Mouse (Mus musculus) adrenal gland, postnatal 10 days (tissue): ENCODE data around the gene Pde4d. TPM values are rescaled to one million over a fixed set of nuclear protein-coding genes. Genes with fewer than 3 reads are reported as not detected.
"Not testable (repeated sequence)": the region's sequence is repeated elsewhere in the genome, so short reads cannot be mapped to it uniquely, and the experiment has no call there.

Source experiments
- DNase-seq: peaks from one replicate; pipeline ENCODE4 v3.0.0; 2021; ENCODE audit warnings: mixed read lengths
- total RNA-seq, 2 experiments: library from RNA; stranded (reverse); gene quantifications; 2 replicates each; pipeline ENCODE4 v1.2.3; 2021

The Pde4d gene
- total RNA-seq, 2 experiments from 2014 or later: 70.3 to 101 TPM

DNA sequence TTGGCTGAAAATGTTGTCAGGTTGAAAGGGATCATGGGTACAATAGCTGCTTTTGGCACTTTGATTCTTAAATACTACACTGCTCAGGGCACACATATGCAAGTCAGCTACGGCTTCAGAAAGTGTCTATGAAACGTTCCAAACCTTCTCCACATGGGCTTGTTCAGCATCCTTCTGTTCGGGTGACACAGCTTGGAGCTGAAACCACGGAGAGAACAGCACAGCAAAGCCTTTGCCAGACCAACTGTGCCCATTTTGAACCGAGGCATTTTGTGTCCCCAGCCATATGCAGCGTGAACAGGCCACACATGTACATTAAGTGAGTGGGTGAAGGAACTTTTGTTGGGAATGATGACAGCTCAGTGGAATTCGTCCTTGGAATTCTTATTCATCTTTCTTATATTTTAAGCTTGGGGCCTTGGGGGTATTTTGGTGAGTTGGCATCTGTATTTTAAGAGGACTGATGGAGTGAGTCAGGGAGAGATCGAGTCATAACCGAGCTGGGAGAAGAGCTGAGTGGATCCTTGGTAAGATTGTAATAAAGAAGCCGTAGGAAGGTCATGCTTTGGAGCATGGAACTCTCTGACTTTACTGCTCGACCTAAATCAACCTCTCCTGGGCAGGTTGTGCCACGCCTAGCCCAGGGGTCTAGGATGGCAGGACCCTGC, 243.3 kb downstream of the Pde4d start:
- no peak for DNase-seq

DNA sequence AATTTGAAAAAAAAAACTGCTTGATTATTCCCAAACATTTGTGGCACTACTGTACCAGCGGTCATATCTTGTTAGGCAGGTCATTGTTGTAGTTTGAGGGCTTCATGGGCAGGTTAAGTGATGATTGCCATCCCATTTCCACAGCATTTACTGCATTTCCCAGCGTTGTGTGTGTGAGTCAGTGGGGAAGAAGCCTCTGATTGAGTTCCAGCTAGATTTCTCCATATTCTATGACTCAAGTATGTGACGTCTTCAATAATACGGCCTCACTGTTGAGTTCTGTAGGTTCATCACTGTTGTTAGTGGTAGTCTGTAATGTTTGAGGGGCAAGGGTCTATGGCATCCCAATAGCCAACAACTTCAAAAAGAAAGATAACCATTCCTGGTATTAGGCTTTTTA, 255.7 kb downstream of the Pde4d start:
- DNase-seq: no peak

DNA sequence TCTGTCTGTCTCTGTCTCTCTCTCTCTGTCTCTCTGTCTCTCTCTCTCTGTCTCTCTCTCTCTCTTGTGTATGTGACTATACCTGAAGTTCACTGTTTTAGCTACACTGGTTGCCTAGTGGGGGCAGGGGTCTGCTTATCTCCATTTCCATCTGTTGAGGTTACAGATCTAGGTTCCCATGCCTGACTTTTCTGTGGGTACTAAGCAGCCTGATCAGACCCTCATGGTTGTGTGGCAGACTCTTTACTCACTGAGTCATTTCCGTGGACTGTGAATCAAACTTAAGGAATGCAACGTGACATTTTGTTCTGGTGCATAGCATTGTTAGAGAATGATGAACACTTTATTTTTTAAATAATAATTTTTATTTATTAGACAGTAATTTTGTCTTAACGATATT, 264.3 kb downstream of the Pde4d start:
- no peak for DNase-seq

DNA sequence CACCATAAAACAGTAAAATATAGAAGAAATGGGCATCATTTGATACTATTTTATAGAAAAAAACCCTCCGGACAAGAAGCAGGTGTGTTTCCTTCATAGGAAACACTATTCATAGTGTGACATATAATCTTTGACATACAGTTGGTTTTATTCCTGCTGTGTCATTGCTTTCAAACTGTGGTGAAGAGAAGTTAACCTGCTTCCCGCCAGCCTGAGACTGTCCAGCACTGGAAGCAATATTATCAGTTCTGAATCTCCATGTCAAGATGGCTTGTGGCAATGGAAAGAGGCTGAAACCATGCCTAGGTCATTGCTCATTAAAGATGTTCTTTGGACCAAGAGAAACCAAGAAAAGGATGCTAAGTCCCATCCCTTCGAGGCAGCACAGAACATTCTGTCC, 265.3 kb downstream of the Pde4d start:
- DNase-seq: no peak

DNA sequence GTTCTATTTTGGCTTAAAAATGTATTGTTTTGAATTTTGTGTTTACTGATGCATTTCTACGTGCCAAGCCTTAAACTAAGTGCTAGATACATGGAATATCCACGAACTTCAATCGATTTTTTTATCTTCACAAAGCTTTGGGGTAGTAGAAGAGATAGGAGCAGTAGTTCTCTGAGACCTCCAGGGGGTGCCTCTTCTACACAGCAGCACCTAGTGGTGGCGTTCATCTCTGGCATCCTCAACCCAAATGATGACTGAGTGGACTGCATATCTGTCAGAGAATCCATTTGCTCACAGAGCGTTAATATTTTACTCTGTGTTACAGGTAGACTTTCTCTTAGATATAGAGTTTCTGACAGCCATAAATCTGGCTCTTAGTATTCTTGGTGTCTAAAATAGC, 272.5 kb downstream of the Pde4d start:
- peak; percentile 43 for DNase-seq

DNA sequence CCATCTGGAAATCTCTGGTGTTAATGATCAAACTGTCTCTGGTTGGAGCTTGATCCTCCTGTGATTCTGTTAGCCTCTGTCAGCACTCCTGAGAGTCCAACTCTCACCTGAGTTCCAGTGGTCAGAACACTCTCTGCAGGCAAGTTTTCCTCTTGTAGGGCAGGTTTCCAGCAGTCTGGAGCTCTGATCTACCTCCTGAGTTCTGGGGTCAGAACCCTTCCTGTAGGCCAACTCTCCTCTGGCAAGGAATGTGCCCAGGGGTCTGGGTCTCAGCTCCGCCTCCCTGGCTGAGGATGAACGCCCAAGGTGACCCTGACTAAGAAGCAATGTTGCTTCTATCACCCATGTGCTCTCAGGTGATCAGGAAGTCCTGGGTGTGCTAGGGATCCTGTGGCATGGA, 284.6 kb downstream of the Pde4d start:
- DNase-seq: not testable (repeated sequence)

DNA sequence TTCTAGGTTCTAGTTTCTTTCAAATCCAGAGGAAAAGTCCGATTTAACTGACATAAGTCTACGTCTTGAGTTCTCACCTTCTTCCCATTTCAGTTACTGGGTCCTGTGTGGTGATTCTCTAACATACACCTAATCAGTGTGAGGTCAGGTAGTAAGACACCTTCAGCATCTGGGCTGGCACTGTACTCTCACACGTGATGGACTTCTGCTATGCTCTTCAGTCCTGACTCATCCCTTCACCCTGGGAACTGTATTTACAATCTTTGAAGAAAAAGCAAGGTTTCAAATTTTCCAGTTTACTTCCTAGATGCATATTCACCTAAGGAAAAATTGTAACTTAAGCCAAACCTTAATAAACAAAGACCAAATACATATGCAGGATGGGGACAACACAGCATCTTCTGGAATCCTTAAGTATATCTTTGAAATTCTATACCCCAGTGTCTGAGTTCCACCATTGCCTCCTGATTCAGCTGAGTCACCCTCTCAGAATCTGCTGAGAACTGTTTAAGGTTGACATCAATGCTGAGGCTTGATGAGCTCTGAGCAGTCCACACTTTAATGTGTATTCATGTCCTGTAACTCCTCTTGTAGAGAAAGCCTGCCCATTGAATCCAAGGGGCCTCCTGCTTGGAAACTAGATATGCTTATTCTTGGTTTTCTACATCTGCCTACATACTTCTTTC, 301.6 kb downstream of the Pde4d start:
- DNase-seq: no peak

DNA sequence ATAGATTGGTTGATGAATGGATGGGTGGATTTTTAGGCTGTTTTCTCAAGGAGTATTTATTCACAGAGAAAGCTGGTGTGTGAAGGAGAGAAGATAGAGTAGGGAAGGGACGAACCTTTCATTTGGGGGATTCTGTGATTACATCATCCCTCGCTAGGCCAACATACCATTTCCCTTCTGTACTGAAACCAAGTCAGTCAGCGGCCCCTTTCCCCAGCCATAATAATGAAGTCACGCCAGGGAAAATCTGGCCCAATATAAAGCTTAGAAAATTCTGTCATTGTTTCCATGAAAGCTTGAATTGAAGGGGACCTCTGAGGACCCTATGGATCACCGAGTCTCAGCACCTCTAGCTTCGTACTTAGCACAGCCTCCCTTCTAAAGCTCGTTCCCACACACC, 307.7 kb downstream of the Pde4d start:
- DNase-seq: no peak

DNA sequence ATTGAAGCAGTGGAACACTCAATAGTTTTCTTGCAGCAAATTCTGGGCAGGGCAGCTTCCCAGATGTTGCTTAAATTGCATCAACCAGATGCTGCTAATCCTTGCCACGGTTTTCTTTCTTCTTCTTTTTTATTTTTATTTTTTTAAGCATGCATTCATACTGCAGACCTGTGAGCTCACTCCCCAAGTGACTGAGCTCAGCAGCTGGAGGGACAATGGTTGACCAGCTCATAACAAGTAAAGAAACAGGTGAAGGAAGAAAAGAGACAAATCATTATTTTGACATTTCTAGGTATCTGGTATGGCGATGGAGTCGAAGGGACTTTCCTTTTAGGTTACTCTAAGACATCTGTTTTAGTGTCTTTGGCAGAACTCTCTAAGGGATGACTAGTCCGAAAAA, 308.6 kb downstream of the Pde4d start:
- DNase-seq: no peak

DNA sequence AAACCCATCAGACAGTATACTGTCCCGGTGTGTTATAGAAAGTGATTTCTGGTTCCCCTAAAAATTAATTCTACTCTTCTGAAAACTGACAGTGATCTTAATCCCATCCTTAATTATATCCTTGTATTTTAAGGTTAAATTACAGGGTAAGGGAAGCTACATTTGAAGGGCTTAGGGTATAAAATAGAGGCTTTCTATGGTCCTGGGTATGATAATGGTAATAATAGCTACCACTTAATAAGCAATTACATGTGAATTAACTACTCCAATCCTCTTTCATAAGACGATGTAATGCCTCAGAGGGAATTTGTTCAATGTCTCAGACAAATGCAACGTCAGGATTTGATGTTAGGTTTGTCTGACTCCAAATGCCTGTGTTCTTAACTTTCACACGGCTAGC, 309.4 kb downstream of the Pde4d start:
- no peak for DNase-seq

DNA sequence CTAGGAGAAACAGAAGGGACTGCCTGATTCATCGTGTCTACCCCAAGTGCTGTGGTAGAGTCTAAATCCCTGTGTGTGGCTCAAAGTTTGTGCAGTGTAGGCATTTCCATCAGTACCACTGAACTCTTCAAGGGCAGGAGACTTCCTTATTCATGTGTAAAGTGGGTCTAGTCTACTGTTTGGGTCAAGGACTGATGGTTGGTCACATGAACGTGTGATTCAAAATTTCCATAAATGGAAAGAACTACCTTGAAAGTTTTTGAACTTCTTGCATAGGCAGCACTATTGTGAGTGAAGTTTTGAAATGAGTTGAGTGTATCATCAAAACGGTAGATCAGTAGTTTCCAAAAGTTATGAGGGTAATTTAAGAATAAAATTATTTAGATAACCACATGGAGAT, 313.5 kb downstream of the Pde4d start:
- no peak for DNase-seq

DNA sequence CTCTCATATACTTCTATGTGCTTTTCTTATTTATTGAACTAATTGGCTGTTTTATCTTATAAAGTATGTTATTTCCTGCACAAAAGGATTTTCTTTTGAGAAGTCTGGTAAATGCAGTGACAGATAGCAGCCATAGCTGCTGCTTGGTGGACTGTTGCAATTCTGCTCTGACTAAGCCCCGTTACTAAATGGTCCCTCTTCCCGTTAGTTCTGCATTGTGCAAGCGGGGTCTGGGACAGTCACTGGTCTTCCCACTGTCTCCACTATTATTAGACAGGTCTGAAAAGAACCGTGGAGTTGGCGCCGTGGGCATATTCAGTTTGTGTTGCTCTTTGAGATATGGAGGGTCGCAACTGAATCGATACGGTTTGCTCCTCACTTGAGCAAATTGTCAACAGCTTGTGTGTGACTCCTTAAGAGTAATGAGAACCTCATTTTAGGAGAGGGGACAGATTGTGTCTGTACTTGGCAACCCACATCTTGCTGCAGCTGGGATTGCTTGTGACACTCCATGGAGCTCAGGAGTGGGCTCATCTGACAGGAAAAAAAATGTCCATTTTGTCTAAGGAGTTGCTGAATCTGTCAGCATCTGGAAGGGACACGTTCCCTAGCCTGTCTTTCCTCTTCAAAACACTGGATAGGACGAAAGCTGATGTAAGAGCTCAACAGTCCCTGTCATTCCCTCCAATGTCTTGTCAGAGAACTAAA, 316.4 kb downstream of the Pde4d start:
- no peak for DNase-seq

DNA sequence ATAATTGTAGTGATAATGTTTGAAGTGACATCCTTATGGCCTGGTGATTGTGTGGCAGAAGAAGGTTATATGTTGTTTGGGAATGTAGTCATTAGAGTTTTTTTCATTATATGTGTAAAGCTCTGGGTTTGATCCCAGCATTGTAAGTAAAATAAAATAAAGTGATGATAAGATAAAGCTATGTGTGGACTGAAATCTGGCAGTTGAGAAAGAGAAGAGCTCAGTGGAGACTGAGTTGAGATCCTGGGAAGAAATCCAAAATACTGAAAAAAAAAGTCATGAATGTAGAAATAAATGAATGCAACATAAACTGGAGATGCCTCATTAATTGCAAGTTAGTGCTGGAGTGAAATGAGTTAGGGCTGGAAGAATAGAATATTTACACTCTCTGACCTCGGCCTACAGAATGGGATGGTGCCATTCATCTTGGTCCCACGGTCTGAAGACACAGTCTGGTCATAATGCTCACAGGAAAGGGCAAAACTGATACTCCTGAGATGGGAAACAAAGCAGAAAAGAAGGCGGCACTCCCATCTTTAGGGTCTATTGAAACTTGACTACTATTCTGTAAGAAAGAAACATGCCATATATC, 319.8 kb downstream of the Pde4d start:
- DNase-seq: no peak

DNA sequence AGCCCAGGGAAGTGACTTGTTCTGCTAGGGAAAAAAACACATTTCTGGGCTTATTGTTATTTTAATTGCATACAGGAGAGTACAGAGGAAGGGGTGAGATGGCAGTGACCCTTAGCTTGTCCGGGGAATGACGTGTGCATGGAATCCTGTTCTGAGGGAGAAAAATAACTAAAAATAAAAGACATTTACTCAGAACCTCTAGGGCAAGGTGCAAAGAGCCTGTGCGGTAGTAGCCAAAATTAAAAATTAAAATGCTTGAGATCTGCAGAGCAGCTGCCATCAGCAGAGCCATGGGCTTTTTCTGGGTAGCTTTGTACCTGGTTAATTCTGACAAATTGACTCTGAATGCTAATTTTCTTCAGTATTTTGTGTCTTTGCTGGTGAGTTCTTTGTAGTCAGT, 322.6 kb downstream of the Pde4d start:
- DNase-seq: no peak

DNA sequence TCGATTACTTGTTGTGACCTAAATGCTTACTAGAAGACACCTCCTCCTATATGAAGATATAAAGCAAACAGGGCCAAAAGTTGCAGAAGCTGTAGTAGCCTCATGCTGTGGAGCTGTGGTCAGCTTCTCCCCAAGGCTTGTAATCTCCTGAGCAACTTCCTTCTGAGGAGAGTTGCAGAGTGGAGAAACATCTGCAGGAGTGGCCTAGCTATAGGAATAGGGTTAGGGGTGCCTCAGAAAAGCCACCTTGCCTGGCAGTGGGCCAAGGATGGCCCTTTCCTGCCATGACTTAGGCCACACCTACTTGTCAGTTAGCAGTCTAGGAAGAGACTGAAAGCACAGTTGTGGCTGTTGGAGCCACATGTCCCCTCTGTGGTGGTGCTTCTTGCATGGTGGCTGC, 325.2 kb downstream of the Pde4d start:
- no peak for DNase-seq

DNA sequence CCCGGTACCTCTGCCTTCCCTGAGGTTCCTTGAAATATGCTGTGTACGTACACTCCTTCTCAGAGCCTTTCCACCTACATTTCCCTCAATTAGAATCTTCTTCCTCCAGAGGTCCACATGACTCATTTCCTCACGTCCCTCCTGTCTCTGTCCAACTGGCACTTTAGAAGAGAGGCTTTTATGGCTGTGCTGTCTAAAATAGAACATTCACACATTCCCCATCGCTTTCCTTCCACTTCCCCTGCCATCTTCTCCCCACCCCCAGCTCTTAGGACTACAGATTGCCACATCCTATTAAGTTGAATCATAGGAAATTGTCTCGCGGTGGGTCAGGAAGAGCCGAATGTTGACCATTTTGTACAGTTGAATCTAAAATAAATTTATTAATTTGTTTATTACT, 326.1 kb downstream of the Pde4d start:
- no peak for DNase-seq

DNA sequence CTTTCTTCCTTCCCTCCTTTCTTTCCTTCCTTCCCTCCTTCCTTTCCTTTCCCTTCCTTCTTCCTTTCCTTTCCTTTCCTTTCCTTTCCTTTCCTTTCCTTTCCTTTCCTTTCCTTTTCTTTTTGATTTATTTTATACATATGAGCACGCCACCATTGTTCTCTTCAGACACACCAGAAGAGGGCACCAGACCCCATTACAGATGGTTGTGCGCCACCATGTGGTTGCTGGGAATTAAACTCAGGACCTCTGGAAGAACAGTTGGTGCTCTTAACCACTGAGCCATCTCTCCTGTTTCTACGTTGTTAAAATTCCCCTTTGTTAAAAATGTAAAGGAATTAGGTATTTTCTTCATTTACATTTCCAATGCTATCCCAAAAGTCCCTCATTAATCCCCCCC, 347.9 kb downstream of the Pde4d start:
- not testable (repeated sequence) for DNase-seq

DNA sequence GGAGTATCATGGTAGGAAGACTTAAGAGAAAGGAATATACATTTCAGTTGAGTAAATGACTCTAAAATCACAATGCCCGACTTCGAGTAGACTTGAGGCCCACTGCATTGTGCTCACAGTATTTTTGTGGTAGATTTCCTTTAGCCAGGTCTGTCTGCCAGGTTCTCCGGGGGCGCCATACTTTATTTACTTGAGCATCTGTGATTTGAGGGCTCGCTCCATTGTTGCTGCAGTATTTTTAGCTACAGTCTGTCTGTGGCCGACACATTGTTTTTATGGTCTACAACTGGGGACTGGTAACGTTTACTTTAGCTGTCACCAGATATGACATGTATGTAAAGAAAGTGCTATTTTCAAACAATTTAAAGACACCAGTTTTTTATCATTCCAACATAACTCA, 359.4 kb downstream of the Pde4d start:
- no peak for DNase-seq

DNA sequence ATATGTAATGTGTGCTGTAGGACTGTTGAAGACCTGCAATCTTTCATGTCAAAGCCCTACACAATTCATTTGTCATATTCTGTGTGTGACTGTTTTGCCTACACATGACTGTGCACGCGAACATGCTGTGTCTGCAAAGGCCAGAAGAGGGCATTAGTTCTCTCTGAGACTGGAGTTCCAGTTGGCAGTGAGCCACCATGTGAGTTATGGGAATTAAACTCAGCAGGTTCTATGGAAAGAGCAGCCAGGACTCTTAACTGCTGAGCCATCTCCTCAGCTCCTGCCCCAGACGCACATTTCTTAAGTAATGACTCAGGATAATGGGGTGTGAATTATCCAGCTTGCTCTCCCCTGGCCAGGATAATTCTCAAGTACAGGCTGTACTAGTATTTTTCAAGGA, 363.2 kb downstream of the Pde4d start:
- peak; percentile 69 for DNase-seq

DNA sequence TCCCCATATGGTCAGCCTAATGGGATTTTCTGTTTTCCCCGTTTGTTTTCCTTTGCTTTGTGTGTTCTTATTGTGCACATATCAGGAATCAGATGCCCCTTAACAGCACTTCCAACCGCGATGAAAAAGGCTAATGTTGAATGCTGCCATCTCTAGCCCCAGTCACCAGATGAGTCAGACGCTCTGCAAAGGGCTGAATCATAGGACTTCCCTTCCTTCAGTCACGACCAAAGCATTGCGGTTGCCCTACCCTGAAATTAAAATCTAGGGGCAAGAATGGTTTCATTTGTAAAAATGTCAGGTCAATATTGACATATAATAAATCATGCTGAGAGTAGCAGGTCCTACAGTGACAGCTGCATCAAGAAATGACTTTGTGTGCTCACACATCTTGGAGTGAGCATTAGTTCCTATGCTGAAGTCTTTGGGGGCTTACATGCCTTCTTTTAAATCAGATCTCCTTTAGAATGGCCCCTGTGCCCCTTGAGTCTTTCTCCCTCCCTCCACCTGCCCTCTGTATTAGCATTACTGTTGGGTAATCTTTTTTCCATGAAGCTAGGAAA, 370.2 kb downstream of the Pde4d start:
- DNase-seq: no peak

DNA sequence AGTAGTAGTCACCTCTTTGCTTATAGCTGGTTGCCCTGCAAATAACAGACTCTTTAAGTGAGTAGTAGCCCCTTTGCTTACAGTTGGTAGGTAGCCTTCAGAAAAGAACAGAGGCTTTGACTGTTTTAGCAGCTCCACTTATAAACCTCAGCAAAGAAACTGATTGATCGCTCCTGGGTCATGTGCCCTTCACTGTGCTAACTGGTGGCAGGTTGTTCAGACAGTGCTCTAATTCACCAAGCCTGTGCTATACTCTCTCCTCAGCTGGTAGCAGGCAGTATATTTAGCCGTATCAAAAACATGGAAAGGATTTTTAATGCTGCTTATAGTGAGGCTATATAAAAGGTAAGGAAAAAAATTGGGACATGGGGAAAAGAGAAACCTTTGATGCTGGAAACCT, 370.7 kb downstream of the Pde4d start:
- no peak for DNase-seq

DNA sequence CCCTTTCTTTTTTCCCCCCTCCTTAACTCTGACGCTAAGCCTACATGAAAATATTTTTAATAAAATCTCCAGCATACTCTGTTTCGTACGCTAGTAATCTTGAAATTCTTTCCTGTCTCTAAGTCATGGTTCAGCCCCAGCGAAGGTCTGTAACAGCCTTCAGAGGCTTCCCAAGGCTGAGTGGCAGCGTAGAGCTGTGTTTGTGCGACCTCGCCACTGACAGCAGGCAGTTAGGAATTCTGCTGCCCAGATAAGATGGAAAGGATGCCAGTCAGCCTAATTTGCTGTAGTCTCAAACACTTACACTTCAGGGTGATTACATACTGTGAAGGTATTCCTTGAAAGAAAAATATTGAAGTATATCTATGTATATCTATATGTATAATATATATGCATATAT, 371.5 kb downstream of the Pde4d start:
- DNase-seq: peak; percentile 18
